Mouse (Mus musculus) erythroblast, embryonic 14.5 days (primary cell): Measurements from ENCODE around the gene Tspan31. TPM values are rescaled to one million over a fixed set of nuclear protein-coding genes. Genes with fewer than 3 reads are reported as not detected.

Experiments
- H3K27me3 ChIP-seq: 2 replicates; pipeline ENCODE4 v1.6.1; 2012; ENCODE audit warnings: inconsistent platforms; ENCODE audit not compliant: control insufficient read depth
- H3K36me3 ChIP-seq: 2 replicates; pipeline ENCODE4 v1.6.1; 2012; ENCODE audit warnings: mild to moderate bottlenecking, inconsistent platforms; ENCODE audit not compliant: control insufficient read depth
- H3K4me1 ChIP-seq: 2 replicates; pipeline ENCODE4 v1.6.1; 2012; ENCODE audit warnings: inconsistent platforms; ENCODE audit not compliant: control insufficient read depth
- H3K4me3 ChIP-seq: replicated peaks from 2 replicates; pipeline ENCODE3; 2012; ENCODE audit warnings: moderate library complexity, mild to moderate bottlenecking, inconsistent platforms
- H3K9me3 ChIP-seq: 2 replicates; pipeline ENCODE4 v1.6.1; 2012; ENCODE audit warnings: low read length, inconsistent platforms, mixed read lengths; ENCODE audit not compliant: control insufficient read depth
- GATA1 ChIP-seq: IDR thresholded peaks from 2 replicates; pipeline ENCODE4 v1.6.1; 2012; ENCODE audit warnings: low read length, inconsistent platforms, mixed read lengths
- TAL1 ChIP-seq: IDR thresholded peaks from 3 replicates; pipeline ENCODE4 v1.6.1; 2012; ENCODE audit warnings: low read length, inconsistent platforms, mixed read lengths
- polyA plus RNA-seq: library from polyadenylated mRNA; stranded (reverse); fragments of >175 nt; gene quantifications from 2 replicates; pipeline ENCODE4 v1.2.3, GENCODE M21; 2012

Gene Tspan31
- polyA plus RNA-seq, 1 experiment, result 1.6 TPM

DNA sequence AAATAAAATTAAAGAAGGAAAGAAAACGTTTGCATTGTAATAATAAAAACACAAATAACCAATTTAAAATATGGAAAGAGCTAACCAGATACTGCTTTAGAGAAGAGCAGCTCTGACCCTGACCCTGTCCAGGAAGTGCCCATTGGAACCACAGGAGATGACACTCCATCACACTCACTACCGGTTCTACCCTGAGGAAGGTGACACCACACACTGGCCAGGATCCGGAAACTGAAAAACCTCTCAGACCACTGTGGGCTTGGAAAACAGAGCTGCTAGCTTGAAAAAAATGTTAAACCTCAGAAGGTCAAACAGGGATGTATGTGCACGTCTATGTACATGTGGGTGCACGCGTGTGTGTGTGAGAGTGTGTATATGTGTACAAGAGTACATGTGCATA is 31.1 kb upstream of the Tspan31 start:
- Histone ChIP-seq H3K9me3 (no peaks in the 10 kb centered on the region), H3K4me1 (peaks cover 30% of the 10 kb centered on the region), H3K4me3 (no peak overlapping the region), H3K27me3 (no peaks in the 10 kb centered on the region), H3K36me3 (peaks cover 67% of the 10 kb centered on the region)
- no peak for TF ChIP-seq TAL1
- TF ChIP-seq GATA1, result no peak

DNA sequence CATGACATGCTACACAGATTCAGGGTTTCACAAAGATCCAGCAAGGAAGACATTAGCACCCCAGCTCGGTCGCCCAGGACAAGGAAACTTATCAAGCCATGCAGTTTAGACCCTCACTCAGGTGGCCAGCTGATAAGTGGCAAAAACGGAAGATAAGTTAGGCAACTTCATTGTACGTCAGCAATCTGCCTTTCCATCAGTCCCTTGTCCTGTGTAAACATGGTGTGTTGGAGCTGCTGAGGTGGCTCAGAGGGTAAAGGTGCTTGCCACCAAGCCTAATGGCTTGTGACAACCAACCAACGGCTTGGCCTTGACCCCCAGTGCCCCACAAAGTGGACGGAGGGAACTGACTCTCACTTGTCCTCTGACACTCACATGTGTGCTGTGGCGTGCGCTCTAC is 30.4 kb upstream of the Tspan31 start:
- peaks cover 30% of the 10 kb centered on the region for H3K4me1 ChIP-seq
- TF ChIP-seq TAL1, result no peak
- no peak for TF ChIP-seq GATA1
- peaks cover 71% of the 10 kb centered on the region for H3K36me3 ChIP-seq
- H3K4me3 ChIP-seq, result no peak overlapping the region
- no peaks in the 10 kb centered on the region for H3K9me3 ChIP-seq
- H3K27me3 ChIP-seq, result no peaks in the 10 kb centered on the region

DNA sequence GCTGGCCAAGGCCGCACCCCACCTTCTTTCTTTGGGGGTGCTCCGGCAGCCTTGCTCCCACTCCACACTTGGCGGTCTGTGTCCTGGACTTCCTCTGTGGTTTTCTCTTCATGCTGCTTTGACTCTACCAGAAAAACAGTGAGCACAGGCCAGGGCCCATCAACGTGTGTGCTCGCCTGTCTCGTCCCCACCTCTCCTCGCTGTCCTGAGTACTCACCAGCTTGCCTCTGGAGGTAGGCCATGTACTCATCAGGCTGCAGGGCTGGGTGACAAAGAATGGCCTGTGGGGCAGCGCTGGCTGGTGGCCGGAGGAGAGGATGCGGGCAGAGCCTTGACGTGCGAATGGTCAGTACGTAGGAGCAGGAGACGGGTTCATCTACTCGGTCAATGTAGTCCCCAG is 29.8 kb upstream of the Tspan31 start:
- H3K9me3 ChIP-seq, result no peaks in the 10 kb centered on the region
- no peaks in the 10 kb centered on the region for H3K27me3 ChIP-seq
- H3K4me1 ChIP-seq, result peaks cover 30% of the 10 kb centered on the region
- H3K36me3 ChIP-seq, result peaks cover 72% of the 10 kb centered on the region
- TF ChIP-seq TAL1 (no peak), GATA1 (no peak)
- H3K4me3 ChIP-seq, result no peak overlapping the region

DNA sequence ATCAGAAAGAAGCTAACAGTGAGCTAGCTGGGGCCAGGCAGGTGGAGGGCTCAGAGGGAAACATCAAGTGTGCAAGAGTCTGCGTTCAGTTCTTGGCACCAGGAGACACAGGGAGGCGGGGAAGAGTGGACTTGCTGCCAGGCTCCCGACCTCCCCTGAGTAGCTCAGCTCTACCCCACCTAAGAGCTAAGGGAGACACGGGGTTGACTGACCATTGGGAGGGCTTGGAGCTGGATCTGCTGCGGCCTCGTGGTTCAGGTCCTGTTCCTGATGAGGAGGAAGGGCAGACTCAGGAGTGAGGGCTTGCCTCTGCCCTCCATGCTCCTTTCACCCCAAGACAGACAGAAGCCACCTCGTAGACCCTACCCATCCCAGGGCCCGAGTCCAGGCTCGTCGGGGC is 29.1 kb upstream of the Tspan31 start:
- H3K27me3 ChIP-seq, result no peaks in the 10 kb centered on the region
- no peaks in the 10 kb centered on the region for H3K9me3 ChIP-seq
- H3K4me3 ChIP-seq, result no peak overlapping the region
- no peak for TF ChIP-seq TAL1
- TF ChIP-seq GATA1, result no peak
- peaks cover 28% of the 10 kb centered on the region for H3K4me1 ChIP-seq
- peaks cover 72% of the 10 kb centered on the region for H3K36me3 ChIP-seq

DNA sequence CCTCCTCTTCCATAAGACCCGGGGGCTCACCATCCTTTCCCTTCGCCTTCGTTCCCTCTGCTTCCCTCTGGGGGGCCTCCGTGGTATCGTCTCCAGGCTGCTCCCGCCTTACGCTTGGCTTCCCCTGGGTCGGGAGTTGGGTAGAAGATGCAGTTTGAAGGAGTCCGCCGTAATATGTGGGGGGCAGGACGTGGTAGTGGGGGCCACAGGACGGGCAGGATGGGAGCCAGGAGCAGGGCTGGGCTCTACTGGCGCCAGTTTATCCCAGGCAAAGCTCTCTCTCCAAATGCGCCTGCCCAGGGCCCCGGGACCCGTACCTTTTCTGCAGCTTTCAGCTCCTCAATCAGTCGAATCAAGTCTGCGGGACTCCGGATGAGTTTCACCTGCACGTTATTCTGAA is 28.4 kb upstream of the Tspan31 start:
- Histone ChIP-seq H3K4me3 (no peak overlapping the region), H3K9me3 (no peaks in the 10 kb centered on the region), H3K27me3 (no peaks in the 10 kb centered on the region), H3K36me3 (peaks cover 71% of the 10 kb centered on the region), H3K4me1 (peaks cover 22% of the 10 kb centered on the region)
- TF ChIP-seq GATA1, result no peak
- no peak for TF ChIP-seq TAL1

DNA sequence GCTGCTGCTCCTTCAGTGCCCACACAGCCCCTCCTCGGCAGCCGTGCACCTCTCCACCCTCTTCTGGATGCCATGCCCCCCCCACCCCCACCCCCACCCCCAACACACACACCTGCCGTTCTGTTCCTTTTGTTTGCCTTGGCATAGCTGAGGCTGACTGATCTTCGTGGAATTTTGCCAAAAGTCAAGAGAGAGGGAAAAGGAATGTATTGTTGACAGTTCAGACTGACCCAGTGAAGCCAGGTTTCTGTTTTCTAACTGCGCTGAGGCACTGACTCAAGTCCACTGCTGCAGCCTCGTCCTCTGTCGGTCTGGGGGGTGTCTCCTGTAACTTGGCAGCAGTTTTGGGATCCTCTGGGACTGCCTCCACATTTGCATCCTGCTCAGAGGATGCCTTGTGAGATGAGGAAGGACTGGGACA is 24.3 kb upstream of the Tspan31 start:
- H3K4me3 ChIP-seq, result no peak overlapping the region
- TF ChIP-seq GATA1, result no peak
- TF ChIP-seq TAL1, result no peak
- H3K4me1 ChIP-seq, result peaks cover 20% of the 10 kb centered on the region
- H3K36me3 ChIP-seq, result peaks cover 48% of the 10 kb centered on the region
- peaks cover 26% of the 10 kb centered on the region for H3K27me3 ChIP-seq
- peaks cover 3% of the 10 kb centered on the region; the same call in 1 of the 2 replicates for H3K9me3 ChIP-seq

DNA sequence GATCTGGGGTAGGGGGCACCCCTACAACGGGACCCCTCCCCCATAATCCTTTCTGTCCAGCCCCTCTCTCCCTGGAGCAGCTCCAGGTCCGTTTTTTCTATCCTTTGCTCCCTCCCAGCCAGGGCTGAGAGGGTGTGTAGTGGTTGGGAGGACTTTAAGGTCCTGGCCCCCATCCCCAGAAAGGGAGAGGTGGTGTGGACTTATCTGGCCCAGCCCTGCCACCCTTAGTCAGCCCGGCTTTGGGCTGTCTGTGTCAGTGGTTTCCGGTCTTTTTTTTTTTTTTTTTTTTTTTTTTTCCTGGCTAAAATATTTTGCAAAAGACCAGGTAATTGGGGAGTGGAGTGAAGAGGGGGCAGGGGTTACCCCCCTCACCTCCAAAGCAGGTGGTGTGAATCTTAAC is 22.7 kb upstream of the Tspan31 start:
- Histone ChIP-seq H3K36me3 (peaks cover 32% of the 10 kb centered on the region), H3K4me1 (peaks cover 15% of the 10 kb centered on the region), H3K9me3 (peaks cover 3% of the 10 kb centered on the region; the same call in 1 of the 2 replicates), H3K27me3 (peaks cover 26% of the 10 kb centered on the region), H3K4me3 (no peak overlapping the region)
- TF ChIP-seq TAL1, result no peak
- no peak for TF ChIP-seq GATA1

DNA sequence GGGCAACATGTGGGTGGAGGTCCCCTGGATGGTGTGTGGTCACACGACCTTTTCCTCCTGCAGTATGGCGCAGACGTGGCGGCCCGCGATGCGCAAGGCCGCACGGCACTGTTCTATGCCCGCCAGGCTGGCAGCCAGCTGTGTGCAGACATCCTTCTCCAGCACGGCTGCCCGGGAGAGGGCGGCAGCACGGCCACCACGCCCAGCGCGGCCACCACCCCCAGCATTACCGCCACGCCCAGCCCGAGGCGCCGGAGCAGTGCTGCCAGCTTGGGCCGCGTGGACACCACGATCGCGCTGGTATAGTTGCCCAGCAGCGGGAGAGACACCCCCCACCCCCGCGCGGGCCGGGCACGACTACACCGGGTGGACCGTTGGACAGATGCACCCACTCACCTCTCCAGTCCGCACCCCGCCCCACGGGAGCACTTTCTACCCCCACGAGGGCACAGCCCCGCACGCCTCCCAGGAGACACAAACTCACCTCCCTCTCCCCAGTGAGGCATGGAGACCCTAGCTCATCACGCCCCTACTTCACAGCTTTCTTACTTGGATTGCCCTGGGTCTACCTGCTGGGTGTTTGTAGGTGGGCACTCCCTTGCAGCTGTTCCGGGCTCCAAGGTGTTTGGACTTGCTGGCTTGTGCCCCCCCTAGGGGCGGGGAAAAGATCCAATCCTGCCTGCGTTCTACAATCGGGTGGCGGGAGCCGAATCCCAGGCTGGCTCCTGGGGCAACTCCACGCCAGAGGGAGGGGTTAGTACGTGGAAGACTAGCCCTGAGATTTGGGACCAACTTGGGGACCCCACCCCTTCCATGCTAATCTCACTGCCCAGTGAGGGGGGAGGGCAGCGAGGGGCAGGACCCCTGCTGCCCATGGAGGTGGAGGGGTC is 21.7 kb upstream of the Tspan31 start:
- H3K36me3 ChIP-seq, result peaks cover 23% of the 10 kb centered on the region
- peaks cover 3% of the 10 kb centered on the region; the same call in 1 of the 2 replicates for H3K9me3 ChIP-seq
- TF ChIP-seq GATA1 (no peak), TAL1 (no peak)
- H3K4me1 ChIP-seq, result peaks cover 15% of the 10 kb centered on the region
- H3K27me3 ChIP-seq, result peaks cover 26% of the 10 kb centered on the region
- H3K4me3 ChIP-seq, result no peak overlapping the region

DNA sequence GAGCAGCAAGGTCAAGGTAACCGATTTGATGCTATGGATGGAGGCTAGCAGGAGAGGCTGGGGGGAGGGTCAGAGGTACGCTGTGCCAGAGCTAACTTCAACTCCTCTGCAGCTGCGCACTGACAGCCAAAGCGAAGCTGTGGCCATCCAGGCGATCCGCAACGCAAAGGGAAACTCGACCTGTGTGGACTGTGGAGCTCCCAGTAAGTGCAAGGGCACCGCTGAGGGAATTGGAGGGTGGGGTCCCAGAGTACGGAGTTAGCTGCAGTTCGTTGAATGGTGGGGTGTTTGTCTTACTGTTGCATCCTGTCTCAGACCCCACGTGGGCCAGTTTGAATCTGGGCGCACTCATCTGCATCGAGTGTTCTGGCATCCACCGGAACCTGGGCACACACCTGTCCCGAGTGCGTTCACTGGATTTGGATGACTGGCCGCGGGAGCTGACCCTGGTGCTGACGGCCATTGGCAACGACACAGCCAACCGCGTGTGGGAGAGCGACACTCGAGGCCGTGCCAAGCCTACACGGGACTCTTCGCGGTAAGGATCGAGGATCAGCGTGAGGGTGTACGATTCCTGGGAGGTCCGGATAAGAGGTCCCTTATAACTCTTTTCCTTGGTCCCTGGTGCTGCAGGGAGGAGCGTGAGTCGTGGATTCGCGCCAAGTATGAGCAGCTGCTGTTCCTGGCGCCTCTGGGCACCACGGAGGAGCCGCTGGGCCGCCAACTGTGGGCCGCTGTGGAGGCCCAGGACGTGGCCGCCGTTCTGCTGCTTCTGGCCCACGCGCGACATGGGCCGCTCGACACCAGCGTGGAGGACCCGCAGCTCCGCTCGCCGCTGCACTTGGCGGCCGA is 20.7 kb upstream of the Tspan31 start:
- Histone ChIP-seq H3K4me1 (peaks cover 15% of the 10 kb centered on the region), H3K4me3 (no peak overlapping the region), H3K27me3 (peaks cover 26% of the 10 kb centered on the region), H3K9me3 (peaks cover 6% of the 10 kb centered on the region), H3K36me3 (peaks cover 13% of the 10 kb centered on the region)
- TF ChIP-seq TAL1 (no peak), GATA1 (no peak)
